Mouse (Mus musculus) right cerebral cortex, adult 18-20 months (tissue): Measurements from ENCODE around the gene Sh3gl1.
A peak's percentile ranks its signal among the peaks of the same experiment; 100 is the strongest.

ENCODE experiments used
- DNase-seq: peaks from one replicate; pipeline ENCODE4 v3.0.0; 2022; ENCODE audit warnings: mixed read lengths

The Sh3gl1 gene

DNA sequence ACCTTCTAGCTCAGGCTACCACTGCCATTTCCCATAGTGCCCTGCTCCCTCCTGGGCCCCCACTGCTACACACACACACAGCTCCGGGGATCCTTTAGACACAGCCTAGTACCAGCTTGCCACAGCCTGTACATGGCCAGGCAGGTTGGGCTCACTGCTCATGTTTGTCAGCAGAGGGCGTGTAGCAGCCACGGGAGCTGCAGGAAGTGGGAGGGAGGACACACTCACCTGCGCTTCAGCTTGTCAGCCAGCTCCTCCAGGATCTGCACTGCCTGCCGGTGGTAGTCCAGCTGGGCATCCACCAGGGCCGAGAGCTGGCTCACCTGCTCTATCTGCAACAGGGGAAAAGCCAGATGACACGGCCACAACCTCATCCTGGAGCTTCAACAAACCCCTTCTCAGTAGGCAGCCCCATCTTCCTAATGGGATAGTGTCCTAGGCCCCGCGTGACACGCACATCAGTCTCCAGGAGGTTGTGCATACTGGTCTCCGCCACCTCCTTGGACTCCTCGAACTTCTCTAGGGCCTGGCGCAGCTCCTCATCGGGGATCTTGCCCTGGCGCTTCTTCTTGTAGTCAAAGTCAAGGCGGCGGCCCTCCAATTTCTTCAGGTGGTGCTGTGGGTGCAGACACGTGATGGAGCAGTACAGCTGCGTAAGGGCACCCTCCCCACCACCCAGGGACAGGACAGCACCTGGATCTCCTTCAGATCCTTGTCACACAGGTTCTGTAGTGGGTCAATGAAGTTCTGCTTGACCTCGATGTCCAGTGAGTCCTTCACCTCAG lies 17.9 kb downstream of the Sh3gl1 start:
- peak; percentile 75 for DNase-seq

DNA sequence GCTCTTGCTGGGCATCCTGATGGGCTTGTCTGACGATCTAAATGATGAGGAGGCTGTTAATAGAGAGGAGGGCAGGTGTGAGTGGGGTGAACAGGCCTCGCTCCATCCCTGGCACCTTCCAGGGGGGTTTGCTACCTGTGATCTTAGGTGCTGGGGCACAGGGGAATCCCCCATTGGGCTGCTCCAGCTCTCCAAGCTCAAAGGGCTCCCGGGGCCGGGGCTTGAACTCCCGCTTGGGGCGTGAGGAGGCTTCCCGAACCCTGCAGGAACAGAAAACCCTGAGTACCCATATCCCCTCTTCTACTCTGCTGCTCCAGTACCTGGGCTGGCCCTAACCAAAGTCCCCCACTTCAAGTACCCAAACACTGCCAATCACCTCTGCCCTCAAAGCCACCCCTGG lies 18.6 kb downstream of the Sh3gl1 start:
- DNase-seq: no peak

DNA sequence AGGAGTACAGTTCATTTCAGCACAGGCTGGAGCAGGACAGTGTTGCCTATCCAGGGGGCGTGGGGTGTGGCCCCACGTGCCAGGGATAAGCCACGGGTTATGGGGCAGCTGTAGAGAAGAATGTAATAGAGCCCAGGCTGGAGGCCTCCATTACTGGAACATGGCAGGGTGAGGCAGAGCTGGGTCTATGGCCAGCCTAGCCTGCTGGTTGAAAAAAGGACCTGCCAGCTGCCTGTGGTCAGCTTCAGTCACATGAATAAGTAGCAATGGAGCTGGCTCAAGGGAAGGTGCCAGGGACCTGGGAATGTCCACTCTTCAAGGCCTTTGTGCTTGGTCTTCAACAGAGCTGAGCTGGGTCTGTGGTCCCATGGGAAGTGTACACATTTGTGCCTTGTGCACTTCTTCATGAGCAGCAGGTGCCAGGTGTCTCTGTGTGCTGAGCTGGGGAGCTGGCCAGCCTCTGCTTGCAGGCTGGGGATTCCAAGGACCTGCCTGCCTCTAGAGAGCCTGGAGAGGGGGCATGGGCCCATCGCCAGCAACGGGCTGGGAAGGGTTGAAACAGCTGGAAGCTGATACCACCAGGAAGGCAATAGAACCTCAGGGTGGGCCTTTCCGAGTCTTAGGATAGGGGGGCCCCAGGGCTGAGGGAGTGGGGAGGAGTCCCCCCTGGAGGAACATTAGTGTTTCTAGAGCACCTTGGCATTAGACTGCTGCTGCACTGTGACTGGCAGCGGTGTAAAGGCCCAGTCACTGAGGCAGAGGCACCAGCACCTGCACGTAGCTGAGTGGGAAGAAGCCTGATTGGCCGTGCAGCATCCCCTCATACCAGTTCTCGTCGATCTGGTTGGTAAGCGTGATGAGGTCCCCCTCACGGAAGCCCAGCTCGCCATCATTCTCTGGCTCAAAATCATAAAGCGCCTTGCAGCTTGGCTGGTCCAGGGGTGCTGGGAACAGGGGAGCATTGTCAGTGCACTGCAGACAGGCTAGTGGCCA lies 19.3 kb downstream of the Sh3gl1 start:
- no peak for DNase-seq

DNA sequence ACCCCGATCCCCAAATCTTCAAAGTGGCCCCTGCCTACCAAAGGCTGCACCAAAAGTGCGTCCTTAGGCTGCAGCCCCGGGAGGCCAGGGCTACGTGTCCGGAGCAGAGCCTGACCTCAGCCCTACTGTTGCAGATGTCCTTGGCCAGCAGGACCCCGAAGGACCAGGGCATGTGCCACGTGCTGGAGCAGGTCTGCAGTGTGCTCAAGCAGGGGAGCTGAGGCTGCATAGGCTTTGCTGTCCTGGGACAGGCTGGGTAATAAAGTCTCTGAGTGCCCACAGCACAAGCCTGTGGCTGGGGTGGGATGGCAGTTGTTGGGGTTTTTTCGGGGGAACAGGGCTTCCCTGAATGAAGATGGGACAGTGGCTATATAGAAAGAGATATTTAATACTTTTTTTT lies 20.1 kb downstream of the Sh3gl1 start:
- no peak for DNase-seq

DNA sequence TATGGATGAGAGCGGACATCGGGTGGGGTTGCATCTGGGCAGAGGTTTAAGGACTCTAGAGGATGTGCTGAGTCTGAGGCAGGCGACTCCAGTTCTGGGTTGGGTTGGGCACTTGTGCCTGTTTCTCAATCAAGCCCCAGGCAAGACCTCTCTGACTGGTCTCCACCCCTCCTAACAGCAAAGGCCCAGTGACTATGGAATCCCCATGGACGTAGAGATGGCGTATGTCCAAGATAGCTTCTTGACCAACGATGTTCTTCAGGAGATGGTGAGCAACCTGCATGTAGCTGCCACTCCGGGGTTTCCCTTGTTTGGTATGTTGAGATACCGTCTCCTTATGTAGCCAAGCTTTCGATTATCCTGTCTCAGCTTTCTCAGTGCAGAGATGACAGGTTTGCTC lies 21.1 kb downstream of the Sh3gl1 start:
- DNase-seq: no peak

DNA sequence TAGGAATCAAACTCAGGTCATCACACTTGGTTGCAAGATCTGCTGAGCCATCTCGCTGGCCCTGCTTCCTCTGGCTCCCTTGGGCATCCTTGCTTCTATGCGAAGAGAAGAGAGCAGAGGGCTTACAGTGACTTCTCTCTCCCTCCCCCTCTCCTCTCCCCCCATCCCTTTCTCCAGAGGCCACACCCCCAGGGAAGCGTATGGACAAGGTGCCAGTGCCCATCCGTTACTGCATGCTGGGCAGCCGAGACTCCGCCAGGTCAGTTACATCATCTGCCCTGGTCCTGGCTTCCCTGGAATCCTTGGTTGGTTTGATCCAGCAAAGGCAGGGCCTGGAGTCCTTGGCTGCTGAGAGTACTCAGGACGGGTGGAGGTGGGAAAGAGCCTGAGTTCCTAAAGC lies 25.0 kb downstream of the Sh3gl1 start:
- DNase-seq: no peak

DNA sequence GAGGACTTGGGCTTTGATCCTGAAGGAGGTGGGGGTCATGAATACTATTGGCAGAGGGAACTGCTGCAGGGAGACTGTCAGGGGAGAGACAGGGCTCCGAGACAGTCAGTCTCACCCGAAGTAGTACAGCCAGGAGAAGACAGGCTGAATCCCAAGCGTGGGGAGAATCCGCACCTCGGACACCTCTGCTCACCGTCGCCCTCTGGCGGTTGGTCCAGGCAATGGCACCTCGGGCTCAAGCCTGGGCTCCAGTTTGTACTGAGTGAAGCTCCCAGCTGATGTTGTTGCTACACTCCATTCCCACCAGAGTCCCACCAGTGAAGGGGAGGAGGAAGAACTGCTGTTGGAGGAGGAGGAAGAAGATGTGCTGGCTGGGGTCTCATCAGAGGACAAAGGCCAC lies 25.8 kb downstream of the Sh3gl1 start:
- DNase-seq: peak; percentile 60

DNA sequence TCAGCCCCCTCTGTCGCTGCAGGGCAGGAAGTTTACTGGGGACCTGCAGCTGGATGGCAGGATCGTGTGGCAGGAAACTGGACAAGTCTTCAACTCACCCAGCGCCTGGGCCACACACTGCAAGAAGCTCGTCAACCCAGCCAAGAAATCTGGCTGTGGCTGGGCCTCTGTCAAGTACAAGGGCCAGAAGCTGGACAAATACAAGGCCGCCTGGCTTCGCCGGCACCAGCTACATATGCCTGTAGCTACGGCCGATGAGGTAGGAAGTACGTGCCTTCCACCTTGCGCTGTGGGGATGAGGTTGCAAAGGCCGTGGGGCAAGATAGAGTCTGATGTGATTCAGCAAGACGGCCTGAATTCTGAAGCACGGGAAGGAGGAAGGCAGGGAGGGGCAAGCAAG lies 26.2 kb downstream of the Sh3gl1 start:
- no peak for DNase-seq

DNA sequence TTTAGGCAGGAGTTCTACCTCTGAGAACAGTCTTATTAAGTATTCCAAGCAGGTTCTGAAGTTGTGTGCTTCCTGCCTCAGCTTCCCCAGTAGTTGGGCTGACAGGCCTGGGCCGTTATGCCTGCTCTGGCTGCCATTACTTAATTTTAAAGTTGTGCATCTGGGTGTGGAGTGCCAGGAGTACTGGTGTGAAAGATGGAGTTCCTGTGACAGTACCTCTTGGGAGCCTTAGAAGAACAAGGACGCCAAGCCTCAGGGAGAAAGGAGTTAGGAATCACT lies 26.5 kb downstream of the Sh3gl1 start:
- DNase-seq: no peak

DNA sequence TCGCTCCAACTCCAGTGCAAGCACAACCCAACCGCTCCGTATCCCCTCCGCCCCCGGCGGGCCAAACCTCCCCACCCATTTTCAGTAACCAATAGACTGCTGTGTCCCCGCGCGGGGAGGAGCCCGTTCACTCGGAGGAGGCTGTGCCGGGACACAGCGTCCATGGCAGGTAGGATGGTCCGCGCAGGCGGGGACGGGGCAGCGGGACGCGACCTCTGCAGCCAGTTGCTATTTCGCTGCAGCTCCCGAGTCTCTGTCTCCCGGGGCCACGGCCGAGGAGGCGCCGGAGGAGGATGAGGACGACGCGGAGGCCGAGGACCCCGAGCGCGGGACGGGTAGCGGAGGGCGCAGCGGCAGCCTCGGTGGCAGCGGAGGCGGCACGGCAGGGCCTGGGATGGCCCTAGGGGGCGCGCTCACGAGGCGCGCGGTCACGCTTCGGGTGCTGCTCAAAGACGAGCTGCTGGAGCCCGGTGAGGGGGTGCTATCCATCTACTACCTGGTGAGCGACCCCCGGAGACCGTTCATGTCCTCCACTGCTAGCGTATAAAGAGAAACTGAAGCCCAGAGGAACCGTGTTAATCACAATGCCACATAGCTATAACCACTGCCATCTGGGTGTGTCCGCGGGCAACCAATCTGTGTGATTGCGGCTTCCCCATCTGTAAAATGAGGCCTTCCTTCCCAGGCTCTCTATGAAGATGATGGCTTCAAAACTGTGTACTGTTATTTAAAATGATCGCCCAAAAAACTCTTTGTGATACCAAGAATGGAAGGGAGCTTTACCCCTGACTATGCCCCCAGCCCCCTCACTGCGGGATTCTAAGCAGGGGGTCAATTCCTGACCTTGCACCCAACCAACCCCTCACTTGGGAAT lies 27.1 kb downstream of the Sh3gl1 start:
- peak; percentile 96 for DNase-seq

DNA sequence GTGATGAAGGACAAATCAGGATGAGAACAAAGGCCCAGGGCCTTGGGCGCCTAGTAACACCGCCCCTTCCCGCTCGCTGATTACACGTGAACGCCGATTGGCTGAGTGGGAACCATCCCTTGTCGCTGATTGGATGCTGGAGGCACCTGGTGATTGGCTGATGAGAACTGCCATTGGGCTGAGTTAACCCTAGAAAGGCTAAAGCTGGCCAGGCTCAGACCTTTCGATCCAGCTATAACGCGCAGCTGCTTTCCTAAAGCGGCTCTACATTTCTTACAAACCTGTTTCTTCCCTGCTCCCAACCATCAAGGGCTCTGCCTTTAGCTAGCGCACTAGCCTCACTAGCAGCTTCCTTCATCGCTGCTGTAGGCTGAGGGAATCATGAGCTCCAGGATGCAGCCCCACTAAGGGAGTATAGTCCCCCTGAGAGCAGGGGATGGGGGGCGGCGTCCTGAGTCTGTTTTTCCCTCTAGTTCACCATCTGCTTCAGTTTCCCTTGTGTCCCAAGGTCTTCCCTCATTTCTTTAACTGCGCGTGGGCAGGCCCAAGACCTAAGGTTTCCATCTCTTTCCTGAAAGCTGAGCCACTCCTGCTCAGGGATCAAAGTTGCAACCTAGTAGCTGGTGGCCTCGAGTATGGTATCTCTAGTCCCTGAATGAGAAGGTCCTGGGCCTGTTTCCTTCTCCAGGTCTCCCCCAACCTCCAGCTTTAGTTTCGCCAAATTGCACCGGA lies 27.9 kb downstream of the Sh3gl1 start:
- DNase-seq: peak; percentile 96

DNA sequence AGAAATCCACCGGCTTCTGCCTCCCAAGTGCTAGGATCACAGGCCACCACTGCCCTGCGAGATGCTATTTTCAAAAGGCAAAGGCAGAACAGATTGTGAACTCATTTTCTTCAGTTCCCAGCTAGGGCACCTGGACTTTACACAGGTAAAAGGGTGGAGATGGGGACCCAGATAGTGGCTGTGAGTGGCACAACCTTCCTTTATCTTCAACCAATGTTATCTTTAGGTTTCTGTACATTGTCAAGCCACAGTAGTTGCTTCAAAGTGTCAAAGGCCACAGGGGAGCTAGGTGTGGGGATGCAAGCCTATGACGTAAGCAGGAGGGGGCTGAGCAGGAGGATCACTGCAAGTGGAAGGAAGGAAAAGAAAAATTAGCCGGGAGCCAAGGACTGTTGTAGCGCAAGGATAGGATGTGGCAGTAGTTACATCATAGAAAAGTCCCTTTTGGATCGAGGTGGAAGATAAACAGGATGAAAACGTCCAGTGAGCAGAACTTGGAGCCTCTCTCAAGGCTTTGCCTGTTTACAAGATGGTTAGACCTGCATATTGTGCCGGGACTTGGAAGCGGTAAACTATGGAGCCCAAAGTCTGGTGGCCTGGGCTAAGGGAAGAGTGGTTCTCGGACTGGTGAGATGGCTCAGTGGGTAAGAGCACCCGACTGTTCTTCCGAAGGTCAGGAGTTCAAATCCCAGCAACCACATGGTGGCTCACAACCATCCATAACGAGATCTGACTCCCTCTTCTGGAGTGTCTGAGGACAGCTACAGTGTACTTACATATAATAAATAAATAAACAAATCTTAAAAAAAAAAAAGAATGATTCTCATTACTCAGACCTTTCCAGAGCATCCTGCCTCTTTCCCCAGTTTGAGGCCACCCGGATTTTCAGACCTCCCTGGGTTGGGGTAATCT lies 28.7 kb downstream of the Sh3gl1 start:
- no peak for DNase-seq

DNA sequence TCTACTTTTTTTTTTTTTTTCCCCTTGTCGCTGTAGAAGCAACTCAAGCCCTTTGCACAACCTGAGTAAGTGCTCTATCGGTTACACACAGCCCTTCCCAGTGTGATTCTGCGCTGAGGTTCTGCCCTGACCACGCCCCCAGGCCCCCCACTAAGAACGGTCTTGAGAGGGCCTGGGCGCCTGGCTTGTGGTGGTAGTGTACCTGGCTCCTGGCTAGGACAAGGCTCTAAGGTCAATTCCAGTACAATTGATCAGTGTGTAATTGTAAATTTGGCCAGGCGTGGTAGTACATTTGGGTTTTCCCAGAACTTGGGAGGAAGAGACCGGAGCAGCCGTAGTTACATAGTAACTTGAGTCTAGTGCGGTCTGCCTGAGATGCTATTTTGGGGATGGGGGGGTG lies 29.5 kb downstream of the Sh3gl1 start:
- DNase-seq: no peak

DNA sequence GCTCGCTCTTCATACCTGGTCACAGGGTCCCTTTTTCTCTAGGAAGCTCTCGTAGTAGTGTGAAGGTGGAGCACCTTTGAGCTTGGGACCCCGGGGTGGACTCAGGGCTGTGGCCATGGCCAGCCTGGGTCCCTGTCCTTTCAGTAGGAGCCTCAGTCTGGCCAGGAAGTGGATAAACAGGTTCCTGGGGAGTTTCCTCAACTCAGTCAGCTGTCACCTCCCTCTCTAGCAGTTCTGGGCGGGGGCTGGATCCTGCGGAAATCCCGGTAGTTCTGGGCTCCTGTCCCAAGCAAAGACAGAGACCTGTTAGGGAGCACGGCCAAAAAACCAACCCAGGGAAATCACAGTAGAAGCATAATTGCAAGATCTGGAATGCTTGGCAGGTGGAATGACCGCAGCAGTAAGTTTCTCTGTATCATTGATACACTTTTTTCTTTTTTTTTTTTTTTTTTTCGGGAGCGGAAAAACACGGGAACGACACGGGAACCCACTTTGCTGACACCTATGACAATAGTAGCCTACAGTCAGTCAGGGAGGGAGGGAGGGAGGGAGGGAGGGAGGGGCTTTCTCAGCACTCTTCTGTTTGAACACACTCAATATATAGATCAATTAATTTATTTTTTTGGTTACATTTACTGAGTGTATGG lies 30.9 kb downstream of the Sh3gl1 start, which contains the start of the genes Stap2 and Mpnd:
Gene Stap2, minus strand, starts transcription at position 170 of the 647 bp plus-strand sequence.
Gene Mpnd, plus strand, starts transcription at position 297 of the 647 bp plus-strand sequence.
- DNase-seq: no peak

DNA sequence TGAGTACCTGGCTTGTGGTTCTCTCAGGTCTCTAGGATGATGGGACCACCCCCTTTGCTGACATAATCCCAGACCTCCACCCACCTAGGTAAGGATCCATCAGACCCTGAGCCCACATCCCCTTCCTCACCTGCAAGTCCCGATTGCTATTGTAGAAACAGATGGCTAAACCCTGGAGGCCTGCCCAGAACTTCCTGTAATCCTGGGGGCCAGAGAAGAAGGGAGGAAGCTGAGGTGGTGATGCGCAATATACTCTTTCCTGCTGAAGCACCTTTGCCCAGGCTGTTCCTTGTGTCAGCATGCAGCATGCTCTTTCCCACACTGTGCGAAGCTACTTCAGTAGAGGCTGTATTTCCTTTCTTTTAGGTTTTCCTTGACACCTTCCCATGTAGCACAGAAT lies 33.4 kb downstream of the Sh3gl1 start:
- DNase-seq: no peak

DNA sequence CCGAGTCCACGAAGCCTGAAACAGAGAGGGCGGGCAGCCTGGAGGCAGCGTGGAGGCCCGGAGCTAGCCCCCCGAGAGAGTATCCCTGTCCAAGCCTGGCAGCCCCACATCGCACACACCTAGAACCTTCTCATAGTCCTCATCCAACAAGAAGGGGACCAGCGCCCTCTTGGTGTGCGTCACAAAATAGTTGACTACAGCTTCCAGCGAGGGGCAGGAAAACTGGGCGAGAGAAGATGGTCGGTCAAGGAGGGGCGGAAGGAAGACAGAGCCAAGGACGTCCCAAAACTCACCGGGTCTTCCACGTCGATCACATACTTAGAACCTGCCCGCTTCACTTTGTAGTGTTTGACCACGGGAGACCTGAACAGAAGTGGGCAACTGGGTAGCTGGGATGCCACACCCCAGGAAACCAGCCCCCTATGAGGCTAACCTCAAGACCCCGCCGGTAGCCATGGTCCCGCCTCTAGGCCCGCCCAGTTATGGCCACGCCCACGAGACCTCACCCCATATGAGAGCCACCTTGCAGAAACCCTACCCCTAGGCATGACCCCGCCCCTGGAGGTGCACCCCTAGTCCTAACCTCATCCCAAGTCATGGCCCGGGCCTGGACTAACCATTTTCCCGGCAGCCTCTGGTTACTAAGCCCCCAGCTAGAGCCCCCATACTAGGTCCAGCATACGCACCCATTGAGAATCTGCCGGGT lies 36.5 kb downstream of the Sh3gl1 start:
- no peak for DNase-seq

DNA sequence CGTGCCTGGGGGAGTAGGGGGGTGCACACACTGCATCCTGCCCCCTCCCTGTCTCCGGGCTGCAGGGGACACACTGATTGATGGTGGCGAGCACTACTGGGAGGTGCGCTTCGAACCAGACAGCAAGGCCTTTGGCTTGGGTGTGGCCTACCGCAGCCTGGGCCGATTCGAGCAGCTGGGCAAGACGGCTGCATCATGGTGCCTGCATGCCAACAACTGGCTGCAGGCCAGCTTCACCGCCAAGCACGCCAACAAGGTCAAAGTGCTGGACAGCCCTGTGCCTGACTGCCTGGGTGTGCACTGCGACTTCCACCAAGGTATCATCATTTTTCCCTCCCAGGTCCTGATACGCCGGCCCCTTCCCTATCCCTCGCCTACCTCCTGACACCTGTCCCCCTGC lies 40.4 kb downstream of the Sh3gl1 start:
- DNase-seq: no peak

DNA sequence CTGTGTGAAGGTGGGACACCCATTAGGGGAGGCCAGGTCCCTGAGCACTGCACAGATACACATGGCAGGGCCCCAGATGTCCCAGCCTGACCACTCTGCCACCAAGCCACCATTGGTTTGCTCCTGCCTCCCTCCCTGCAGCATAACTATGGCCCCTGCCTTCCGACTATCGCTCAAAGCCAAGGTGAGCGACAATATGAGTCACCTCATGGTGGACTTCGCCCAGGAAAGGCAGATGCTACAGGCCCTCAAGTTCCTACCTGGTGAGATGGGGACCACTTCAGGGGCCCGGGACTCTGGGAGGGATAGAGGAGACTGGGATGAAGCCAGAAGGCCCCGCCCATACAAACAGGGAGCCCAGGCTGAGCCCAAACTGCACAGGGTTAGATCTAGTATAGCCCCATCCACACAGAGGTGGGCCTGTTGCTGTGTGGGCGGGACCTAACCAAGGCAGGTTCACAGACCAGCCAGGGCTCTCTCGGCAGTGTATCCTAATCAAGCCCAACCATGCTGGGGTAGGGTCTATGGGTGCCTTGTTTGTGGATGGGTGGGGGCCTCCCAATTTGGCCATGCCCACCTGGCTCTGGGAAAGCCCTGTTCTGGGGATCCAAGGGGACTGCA lies 46.0 kb downstream of the Sh3gl1 start:
- no peak for DNase-seq
